Mouse (Mus musculus): ENCODE measurements around the gene Cic. TPM values are rescaled to one million over a fixed set of nuclear protein-coding genes. Genes with fewer than 3 reads are reported as not detected.
"Not testable (repeated sequence)": the region's sequence is repeated elsewhere in the genome, so short reads cannot be mapped to it uniquely, and the experiment has no call there.

Gene Cic
- total and polyA plus RNA-seq, 2 experiments from 2014 or later, result 28.2 to 155 TPM

- peaks cover 6% of the 10 kb centered on the region for H3K4me1 ChIP-seq (ENCODE audit: insufficient read depth, low read length)
- DNase-seq (ENCODE audit: low spot score), result no peak
Measured at GRCm38 (mm10) chr7:25263968-25264870, 3.3 kb upstream of the Cic start.

GRCm38 (mm10) chr7:25265743-25266142, 1.8 kb upstream of the Cic start:
- not testable (repeated sequence) for H3K9me3 ChIP-seq (ENCODE audit: low read length); H3K36me3 ChIP-seq (ENCODE audit: insufficient read depth, low read length); ATAC-seq; DNase-seq (ENCODE audit: low spot score); H3K4me3 ChIP-seq (ENCODE audit: low read length); H3K27ac ChIP-seq; H3K9ac ChIP-seq (replicated peaks; ENCODE audit: low read length); H3K4me2 ChIP-seq (ENCODE audit: low read depth, low read length); H3K27me3 ChIP-seq (ENCODE audit: insufficient read depth, low read length)
- H3K4me1 ChIP-seq (ENCODE audit: insufficient read depth, low read length), result peaks cover 14% of the 10 kb centered on the region
- WGBS, result 94% methylated on average over 5 of the region's 5 CpGs

More at GRCm38 (mm10) chr7:25263968-25264870, 3.3 kb upstream of the Cic start:
- no peaks in the 10 kb centered on the region for H3K36me3 ChIP-seq (ENCODE audit: insufficient read depth, low read length)
- H3K9me3 ChIP-seq (ENCODE audit: low read length), result no peaks in the 10 kb centered on the region
- H3K4me3 ChIP-seq (ENCODE audit: low read length), result no peak overlapping the region
- 27% methylated on average over 17 of the region's 17 CpGs for WGBS
- ATAC-seq, result no peak
- no peak overlapping the region for H3K4me2 ChIP-seq (ENCODE audit: low read depth, low read length)
- H3K27ac ChIP-seq, result no peak overlapping the region
- H3K9ac ChIP-seq (replicated peaks; ENCODE audit: low read length), result no peak overlapping the region
- H3K27me3 ChIP-seq (ENCODE audit: insufficient read depth, low read length), result no peaks in the 10 kb centered on the region
- no peak for TF ChIP-seq CTCF (IDR thresholded peaks at IDR 0.05; ENCODE audit: low read depth)

GRCm38 (mm10) chr7:25266180-25266962, 1.1 kb upstream of the Cic start:
- Histone ChIP-seq H3K27ac (no peak overlapping the region), H3K9ac (replicated peaks; ENCODE audit: low read length) (no peak overlapping the region), H3K4me1 (ENCODE audit: insufficient read depth, low read length) (peaks cover 14% of the 10 kb centered on the region), H3K27me3 (ENCODE audit: insufficient read depth, low read length) (no peaks in the 10 kb centered on the region), H3K4me2 (ENCODE audit: low read depth, low read length) (peak overlapping the region; percentile 55), H3K36me3 (ENCODE audit: insufficient read depth, low read length) (peaks cover 3% of the 10 kb centered on the region; the same call in 1 of the 2 replicates), H3K9me3 (ENCODE audit: low read length) (no peaks in the 10 kb centered on the region), H3K4me3 (ENCODE audit: low read length) (peak overlapping the region; percentile 78; the same call in 1 of the 2 replicates)
- WGBS, result 89% methylated on average over 8 of the region's 8 CpGs
- TF ChIP-seq CTCF (IDR thresholded peaks at IDR 0.05; ENCODE audit: low read depth), result no peak
- DNase-seq (ENCODE audit: low spot score) (no peak), ATAC-seq (no peak)

GRCm38 (mm10) chr7:25267751-25268463, 403 bp downstream of the Cic start:
- Histone ChIP-seq H3K9me3 (ENCODE audit: low read length) (no peaks in the 10 kb centered on the region), H3K27me3 (ENCODE audit: insufficient read depth, low read length) (no peaks in the 10 kb centered on the region), H3K27ac (peak overlapping the region; percentile 97), H3K36me3 (ENCODE audit: insufficient read depth, low read length) (peaks cover 18% of the 10 kb centered on the region; the same call in 1 of the 2 replicates), H3K4me3 (ENCODE audit: low read length) (peak overlapping the region; percentile 78), H3K4me1 (ENCODE audit: insufficient read depth, low read length) (peaks cover 14% of the 10 kb centered on the region), H3K4me2 (ENCODE audit: low read depth, low read length) (peak overlapping the region; percentile 91), H3K9ac (replicated peaks; ENCODE audit: low read length) (peak overlapping the region; percentile 81)
- WGBS, result under 1% methylated on average over 33 of the region's 33 CpGs
- ATAC-seq, result peak; percentile 97
- TF ChIP-seq CTCF (IDR thresholded peaks at IDR 0.05; ENCODE audit: low read depth), result no peak
- DNase-seq (ENCODE audit: low spot score), result peak; percentile 100

GRCm38 (mm10) chr7:25268588-25268987, 1.1 kb downstream of the Cic start:
- ATAC-seq (no peak), DNase-seq (ENCODE audit: low spot score) (no peak)
- H3K4me2 ChIP-seq (ENCODE audit: low read depth, low read length), result peak overlapping the region; percentile 91
- H3K27ac ChIP-seq, result peak overlapping the region; percentile 91
- no peaks in the 10 kb centered on the region for H3K27me3 ChIP-seq (ENCODE audit: insufficient read depth, low read length)
- 6% methylated on average over 7 of the region's 7 CpGs for WGBS
- H3K4me1 ChIP-seq (ENCODE audit: insufficient read depth, low read length), result peaks cover 14% of the 10 kb centered on the region
- H3K9ac ChIP-seq (replicated peaks; ENCODE audit: low read length), result peak overlapping the region; percentile 81
- TF ChIP-seq CTCF (IDR thresholded peaks at IDR 0.05; ENCODE audit: low read depth), result no peak
- H3K4me3 ChIP-seq (ENCODE audit: low read length), result peak overlapping the region; percentile 78
- H3K9me3 ChIP-seq (ENCODE audit: low read length), result no peaks in the 10 kb centered on the region
- peaks cover 21% of the 10 kb centered on the region; the same call in 1 of the 2 replicates for H3K36me3 ChIP-seq (ENCODE audit: insufficient read depth, low read length)

GRCm38 (mm10) chr7:25269029-25269428, 1.5 kb downstream of the Cic start:
- no peaks in the 10 kb centered on the region for H3K27me3 ChIP-seq (ENCODE audit: insufficient read depth, low read length)
- H3K9ac ChIP-seq (replicated peaks; ENCODE audit: low read length), result peak overlapping the region; percentile 81
- no peak for ATAC-seq
- TF ChIP-seq CTCF (IDR thresholded peaks at IDR 0.05; ENCODE audit: low read depth), result no peak
- H3K4me1 ChIP-seq (ENCODE audit: insufficient read depth, low read length), result peaks cover 14% of the 10 kb centered on the region
- peak overlapping the region; percentile 78 for H3K4me3 ChIP-seq (ENCODE audit: low read length)
- 36% methylated on average over 4 of the region's 4 CpGs for WGBS
- H3K36me3 ChIP-seq (ENCODE audit: insufficient read depth, low read length), result peaks cover 21% of the 10 kb centered on the region; the same call in 1 of the 2 replicates
- no peaks in the 10 kb centered on the region for H3K9me3 ChIP-seq (ENCODE audit: low read length)
- peak overlapping the region; percentile 91; the same call in 1 of the 2 replicates for H3K27ac ChIP-seq
- DNase-seq (ENCODE audit: low spot score), result no peak
- peak overlapping the region; percentile 91 for H3K4me2 ChIP-seq (ENCODE audit: low read depth, low read length)
